Mouse (Mus musculus): ENCODE data around the gene Fry.
A peak's percentile ranks its signal among the peaks of the same experiment; 100 is the strongest.

The Fry gene

DNA sequence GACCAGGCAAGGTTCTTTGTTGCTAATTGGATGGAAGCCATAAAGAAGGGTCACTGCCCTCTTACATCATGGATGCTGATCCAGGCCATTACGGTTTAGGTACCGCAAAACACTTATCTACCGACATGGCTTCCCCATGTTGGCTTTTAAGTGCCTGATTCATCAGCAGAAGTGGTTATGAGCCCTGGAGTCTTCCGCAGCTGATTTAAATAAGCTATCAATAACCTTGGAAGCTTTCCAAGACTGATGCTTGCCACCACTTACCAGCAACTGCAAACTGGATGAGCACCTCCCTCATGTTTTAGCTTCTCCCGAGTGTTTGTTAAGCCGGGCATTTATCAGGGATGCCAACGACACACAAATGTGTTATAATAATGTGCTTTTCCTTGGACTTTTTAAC, 12.7 kb downstream of the Fry start:
- no peak for DNase-seq

- DNase-seq = no peak
Measured at GRCm38 (mm10) chr5:150134651-150135050, 16.2 kb downstream of the Fry start.

- DNase-seq = no peak
Measured at GRCm38 (mm10) chr5:150135529-150135928, 17.1 kb downstream of the Fry start.

DNA sequence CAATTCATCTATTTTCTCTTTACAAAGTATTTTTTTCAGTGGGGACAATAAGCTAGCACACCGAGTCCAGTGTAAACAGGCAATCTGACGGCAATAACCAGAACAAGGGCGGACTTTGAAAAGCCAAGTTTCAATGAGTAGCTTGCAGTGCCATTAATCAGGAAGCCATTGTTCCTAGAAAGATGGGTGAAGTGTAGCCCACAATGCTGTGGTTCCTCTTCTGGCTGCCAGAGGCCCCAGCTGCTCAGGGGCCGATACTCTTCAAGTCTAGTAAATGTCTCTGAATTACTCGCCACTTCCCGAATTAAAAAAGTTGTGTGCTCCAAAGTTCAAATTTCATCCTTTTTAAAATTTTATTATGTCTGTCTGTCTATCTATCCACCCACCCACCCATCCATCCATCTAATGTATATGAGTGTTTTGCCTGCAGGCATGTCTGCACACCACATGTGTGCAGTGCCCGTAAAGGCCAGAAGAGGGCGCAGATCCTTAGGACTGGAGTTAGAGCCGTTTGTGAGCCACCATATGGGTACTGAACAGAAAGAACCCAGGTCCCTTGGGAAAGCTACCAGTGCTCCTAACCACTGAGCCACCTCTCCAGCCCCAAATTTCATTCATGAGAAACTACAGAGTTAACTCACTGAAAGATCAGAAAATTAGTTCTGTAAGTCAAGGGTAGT, 19.5 kb downstream of the Fry start:
- DNase-seq = no peak

DNA sequence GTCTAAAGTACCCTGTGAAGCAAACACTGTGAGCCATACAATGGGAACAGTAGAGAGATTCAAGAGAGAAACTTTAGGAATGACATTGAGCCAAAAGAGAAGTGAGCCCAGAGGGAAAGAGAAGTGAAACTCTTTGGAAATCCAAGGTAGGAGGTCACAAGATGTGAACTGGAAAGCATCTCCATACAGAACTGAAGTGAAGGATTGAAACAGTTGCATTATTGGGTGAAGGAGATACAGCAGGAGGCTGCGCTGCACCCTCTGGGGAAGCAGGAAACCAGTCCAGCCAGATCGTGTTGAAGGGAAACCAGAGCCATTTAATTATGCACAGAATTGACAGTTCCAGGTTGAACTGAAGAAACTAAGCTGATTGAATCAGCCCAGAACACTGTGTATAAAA, 22.1 kb downstream of the Fry start:
- no peak for DNase-seq

GRCm38 (mm10) chr5:150145967-150146366, 27.5 kb downstream of the Fry start:
- no peak for DNase-seq

- no peak for DNase-seq
Measured at GRCm38 (mm10) chr5:150146612-150147011, 28.2 kb downstream of the Fry start.

GRCm38 (mm10) chr5:150149725-150150124, 31.3 kb downstream of the Fry start:
- no peak for DNase-seq

DNA sequence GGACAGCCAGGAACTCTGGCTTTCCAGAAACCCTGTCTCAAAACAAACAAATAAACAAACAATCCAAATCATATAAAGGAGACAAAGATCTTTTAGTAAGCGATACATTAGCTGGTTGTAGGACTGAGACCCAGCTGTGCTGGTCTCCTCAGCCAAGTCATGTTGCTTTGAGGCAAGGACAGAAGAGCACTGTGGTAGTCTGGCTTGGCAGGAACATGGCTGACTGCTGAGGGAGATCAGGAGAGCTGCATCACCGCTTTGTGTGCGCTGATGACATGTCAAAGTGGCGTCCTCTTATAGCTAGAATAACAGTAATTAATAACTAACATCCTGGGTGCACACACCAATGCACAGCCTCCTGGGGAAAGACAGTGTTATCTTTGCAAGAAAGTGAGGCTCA, 32.5 kb downstream of the Fry start:
- DNase-seq = no peak

DNA sequence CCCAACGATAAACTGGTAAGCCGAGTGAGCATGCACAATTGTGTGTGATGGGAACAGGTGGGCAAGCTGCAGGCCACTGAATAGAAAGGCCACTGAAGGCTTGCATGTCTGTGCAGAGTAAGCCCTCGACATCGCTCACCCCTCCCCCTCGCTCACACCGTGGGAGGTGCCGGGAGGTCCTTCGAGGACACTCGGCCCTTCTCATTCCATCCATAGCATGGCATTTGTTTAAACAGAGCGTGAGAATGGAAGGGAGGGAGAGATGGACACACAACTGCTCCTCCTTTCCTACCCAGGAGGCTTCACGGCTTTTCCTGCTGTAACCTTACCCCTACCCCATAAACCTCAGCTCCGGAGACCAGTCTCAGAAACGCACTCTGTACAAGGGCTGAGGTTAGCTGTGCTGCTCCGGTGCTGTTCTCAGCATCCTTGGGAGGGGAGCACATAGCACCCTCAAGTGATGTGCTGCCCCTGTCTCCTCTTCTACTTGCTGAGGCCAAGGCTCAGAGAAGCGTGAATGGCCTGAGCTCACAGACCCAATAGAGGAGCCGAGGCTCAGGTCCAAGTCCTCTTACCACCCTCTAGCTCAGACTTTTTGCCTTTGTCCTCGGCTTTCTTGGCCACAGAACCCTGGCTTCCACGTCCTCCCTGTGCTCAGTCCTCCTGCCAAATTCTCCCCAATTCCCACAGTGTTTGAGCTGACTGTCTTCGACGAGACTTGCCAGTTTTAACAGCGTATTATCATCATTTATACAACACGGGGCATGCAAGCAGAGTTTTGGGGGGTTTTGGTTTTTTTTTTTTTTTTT, 33.8 kb downstream of the Fry start:
- DNase-seq = no peak

- no peak for DNase-seq
Measured at GRCm38 (mm10) chr5:150152880-150153281, 34.4 kb downstream of the Fry start.

- DNase-seq = no peak
Measured at GRCm38 (mm10) chr5:150155388-150155787, 36.9 kb downstream of the Fry start.

GRCm38 (mm10) chr5:150156063-150156786, 37.8 kb downstream of the Fry start:
- no peak for DNase-seq

- DNase-seq = no peak
Measured at GRCm38 (mm10) chr5:150157682-150158081, 39.2 kb downstream of the Fry start.

DNA sequence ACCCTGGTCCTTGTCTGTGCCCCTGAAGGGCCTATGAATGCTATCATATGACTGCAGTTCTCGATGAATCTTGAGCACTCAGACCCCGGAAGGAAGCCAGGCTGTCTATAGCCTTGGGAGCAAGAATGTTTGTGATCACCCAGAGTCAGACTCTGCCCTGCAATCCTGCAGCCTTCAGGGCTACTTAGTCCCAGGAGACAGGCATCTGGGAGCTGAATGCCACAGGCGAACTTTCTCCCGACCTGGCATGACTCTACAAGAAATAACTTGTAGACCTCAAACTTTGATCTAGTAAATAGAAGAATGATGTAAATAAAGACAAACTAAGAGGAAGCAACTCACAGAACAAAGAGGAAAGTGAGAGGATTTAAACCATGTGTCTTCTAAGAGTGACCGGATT, 40.7 kb downstream of the Fry start:
- DNase-seq = no peak

DNA sequence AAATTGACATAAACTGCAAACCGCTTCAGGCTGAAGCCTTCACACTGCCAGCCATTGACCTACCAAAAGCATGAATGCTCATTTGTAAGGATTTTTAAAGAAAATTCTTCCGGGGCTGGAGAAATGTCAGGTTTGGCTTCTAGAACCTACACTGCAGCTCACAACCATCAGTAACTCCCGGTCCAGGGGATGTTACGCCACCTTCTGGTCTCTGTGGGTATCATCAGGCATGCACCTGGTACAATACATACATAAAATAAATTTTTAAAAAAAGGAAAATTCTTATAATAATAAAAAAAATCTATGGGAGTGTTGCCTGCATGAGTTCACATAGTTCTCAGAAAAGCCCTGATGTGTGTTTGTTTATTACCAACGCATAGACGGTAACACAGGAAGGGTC, 42.7 kb downstream of the Fry start:
- no peak for DNase-seq

GRCm38 (mm10) chr5:150161898-150162297, 43.5 kb downstream of the Fry start:
- no peak for DNase-seq

DNA sequence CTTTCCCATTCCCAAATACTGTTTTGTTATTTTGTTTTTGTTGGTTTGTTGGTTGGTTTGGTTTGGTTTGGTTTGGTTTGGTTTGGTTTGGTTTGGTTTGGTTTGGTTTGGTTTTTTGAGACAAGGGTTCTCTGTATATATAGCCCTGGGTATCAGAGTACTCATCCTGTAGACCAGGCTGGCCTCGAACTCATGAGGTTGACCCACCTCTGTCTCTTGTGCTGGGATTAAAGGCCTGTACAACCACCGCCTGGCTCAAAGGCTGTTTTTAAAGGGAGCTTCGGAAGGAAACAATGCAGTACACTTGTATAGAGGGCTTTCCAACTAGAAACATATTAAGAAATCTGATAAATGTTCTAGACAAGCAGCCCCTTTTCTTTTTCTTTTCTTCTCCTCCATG, 46.2 kb downstream of the Fry start:
- DNase-seq = no peak

GRCm38 (mm10) chr5:150166811-150167210, 48.4 kb downstream of the Fry start:
- no peak for DNase-seq

GRCm38 (mm10) chr5:150167287-150167686, 48.8 kb downstream of the Fry start:
- DNase-seq = no peak

- peak; percentile 26 for DNase-seq
Measured at GRCm38 (mm10) chr5:150168712-150169111, 50.3 kb downstream of the Fry start.

- DNase-seq = no peak
Measured at GRCm38 (mm10) chr5:150171562-150171961, 53.1 kb downstream of the Fry start.

DNA sequence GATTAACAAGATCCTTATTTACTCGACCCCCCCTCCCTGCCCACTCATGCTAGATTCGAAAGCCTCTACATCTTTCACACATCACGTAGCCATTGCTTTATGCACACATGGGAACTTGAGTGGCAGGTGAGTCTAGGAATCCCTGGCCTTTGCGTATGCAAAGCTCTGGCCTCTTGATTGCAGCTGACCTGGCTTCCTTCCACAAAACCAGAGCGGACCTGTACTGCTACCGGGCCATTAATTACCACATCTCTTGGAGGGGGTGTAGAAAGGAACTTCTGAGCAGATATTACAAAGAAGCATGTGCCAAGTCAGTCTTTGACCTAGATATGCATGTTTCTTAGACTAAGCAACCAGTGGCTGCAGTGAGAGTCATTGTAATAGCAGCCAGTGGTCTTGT, 55.4 kb downstream of the Fry start:
- DNase-seq = no peak

DNA sequence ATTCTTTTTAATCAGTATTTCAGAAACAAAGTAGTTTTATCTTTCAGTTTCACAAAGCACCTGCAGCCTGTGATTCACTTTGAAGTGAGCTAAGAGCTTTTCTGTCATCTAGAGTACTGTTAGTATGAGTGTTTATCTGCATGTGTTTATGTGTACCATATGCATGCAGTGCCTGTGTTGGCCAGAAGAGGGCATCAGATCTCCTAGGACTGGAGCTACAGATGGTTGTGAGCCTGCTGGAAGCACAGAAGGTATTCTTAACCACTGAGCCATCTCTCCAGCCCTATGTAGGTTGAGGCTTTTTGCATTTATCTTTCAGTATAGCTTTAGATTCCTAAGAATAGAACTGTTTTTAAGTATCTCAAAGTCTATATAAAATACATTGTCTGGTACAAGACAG, 56.5 kb downstream of the Fry start:
- DNase-seq = no peak
